Mouse (Mus musculus): ENCODE measurements at regions not wholly inside any gene's neighbourhood (a gene's known extent, or its start where the extent isn't known, plus 50 kb on each side); places are given as distances from the start of the nearest gene placed in this dataset.

DNA sequence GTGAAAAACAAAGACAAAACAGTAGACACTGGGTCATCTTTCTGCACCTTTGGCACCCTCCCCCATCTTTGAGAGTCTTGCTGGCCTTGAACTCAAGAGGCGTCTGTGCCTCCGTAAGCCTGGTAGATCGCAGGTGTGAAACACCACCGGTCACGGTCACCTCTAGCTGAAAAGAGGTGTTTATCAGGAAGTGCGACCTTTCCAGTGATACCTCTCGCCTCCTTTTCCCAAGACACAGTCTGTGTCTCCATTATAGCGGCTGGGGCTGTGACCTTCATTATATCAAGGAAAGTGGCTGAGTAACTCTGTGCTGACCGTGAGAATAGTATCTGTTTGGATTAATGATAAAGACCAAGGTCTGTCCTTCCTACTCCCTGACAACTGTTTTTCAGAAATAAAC, 158.8 kb downstream of the Cog6 start:
- no peak for TF ChIP-seq CTCF (conservative IDR thresholded peaks at IDR 0.05; ENCODE audit: low read length)
- no peak for TF ChIP-seq POU5F1 (IDR thresholded peaks at IDR 0.05; ENCODE audit: borderline replicate concordance, low read length)
- no peak for TF ChIP-seq NANOG (IDR thresholded peaks at IDR 0.05; ENCODE audit: borderline replicate concordance, low read length)
